Mouse (Mus musculus) gonadal fat pad, adult 2 months (tissue): ENCODE measurements around the gene Tex14. TPM values are rescaled to one million over a fixed set of nuclear protein-coding genes. Genes with fewer than 3 reads are reported as not detected.
"Not testable (repeated sequence)": the region's sequence is repeated elsewhere in the genome, so short reads cannot be mapped to it uniquely, and the experiment has no call there.

Source experiments
- DNase-seq: peaks from one replicate; pipeline ENCODE4 v3.0.0-alpha.2; 2012; ENCODE audit warnings: low read depth
- polyA plus RNA-seq: library from polyadenylated mRNA; depleted of rRNA; stranded (reverse); fragments of >200 nt; gene quantifications from 2 replicates; pipeline ENCODE4 v1.2.3, GENCODE M21; 2012

Tex14 gene
- polyA plus RNA-seq, 1 experiment, result 0.38 TPM

DNA sequence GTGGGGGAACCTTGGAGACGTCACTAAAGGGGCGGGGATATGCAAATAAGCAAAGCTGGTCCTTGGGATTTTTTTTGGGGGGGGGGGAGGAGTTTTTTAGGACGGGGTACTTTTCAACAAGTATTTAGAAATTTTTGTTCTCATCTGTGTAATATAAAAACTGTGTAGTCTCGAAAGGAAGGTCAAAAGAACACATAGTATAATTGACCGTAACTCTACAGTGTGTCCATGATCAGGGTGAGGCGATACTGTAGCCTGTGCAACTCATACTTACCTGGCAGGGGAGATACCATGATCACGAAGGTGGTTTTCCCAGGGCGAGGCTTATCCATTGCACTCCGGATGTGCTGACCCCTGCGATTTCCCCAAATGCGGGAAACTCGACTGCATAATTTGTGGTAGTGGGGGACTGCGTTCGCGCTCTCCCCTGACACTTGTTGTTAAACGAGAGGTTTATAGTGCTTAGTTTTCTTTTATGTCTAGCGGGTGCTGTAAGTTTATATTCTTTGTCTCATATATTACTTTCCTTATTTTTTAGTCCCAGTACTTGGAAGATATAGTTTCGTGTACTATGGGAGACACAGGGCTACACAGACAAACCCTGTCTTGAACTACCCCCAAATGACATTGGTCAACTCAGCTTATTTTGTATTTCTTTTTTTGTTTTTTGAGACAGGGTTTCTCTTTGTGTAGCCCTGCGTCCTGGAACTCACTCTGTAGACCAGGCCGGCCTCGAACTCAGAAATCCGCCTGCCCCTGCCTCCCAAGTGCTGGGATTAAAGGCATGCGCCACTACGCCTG, 21.8 kb downstream of the Tex14 start:
- DNase-seq, result not testable (repeated sequence)

DNA sequence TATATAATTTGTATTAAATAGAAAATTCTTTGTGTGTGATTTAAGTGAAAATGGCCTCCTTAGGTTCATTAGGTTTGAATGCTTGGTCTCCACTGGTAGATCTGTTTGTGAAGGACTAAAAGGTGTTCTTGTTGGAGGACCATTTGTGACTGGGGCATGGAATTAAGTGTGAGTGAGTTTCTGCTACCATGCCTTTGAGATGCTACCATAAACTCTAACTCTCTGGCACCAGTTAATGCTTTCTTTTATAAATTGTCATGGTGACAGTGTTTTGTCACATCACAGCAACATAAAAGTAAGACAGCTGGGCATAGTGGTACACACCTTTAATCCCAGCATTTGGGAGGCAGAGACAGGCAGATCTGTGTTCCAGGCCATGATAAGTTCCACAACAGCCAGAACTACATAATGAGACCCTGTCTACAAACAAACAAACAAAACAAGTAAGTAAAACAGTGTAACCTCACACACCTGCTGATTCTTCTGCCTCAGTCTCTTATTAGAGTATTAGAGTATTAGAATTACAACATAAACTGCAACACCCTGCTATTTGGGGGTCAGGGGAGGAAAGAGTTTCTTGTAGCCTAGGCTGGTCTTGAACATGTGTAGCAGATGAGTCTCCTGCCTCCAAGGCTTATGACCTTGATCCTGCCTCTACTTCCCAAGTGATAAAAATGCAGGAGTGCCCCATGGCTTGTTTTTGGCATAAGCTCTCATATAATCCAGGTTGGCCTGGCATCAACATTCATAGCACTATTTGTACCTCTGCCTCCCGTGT, 22.6 kb downstream of the Tex14 start:
- DNase-seq, result no peak

DNA sequence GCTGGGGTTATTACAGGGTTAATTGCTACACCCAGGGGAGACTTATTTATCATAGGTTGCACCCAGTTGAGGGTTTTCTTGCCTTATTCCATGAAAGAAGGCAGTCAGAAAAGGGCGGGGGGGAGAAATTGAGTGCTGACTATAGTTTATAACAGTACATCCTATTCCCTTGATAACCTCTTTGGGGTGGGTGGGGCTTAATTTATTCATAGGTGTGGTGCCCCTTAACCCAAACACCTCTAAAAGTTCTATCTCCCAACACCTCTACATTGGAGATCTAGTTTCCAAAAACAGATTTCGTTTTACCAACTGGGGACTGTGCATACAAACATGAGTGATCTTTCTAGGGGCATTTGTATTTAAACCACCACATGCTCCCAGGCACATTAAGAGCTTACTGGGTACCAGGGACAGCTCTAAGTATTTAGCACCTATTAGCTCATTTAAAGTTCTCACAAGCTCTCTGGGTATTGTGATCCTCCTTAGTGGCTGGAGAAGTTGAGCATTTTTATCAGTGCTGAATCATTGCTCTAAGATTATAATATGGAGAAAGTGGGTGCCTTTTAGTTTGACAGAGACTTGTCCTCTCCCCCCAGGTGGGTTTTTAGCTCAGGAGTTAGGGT, 23.3 kb downstream of the Tex14 start:
- no peak for DNase-seq

DNA sequence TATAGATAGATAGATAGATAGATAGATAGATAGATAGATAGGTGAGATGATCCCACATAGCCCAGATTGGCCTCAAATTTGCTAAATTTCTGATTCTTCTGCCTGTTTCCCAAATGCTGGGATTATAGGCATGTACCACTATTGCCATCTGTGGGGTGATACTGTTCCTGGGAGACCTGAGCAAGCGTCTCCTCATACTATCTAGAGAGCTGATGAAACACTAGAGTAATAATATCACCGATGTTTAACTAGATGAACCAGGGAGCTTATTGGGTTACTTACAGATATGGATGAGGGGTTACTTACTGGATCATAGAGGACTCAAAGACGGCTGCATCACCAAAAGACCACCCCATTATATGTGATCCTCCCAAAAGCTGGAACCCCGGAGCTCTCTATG, 24.5 kb downstream of the Tex14 start:
- DNase-seq, result no peak

DNA sequence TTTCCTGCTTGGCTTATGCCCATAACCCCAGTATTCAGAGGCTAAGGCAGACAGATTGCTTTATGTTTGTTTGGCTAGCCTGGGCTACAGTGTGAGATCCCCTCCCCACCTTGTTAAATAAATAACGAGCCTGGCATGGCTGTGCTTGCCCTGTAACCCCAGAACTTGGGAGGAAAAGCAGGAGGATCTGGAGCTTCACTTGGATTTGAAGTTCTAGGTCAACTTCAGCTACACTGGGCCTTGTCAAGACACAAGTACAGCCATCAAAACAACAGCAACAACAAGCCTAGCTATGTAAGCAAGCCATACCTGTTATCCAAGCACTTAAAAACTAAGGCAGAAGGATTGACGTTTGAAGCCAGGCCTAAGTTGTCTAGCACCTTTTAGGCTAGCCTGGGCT, 25.5 kb downstream of the Tex14 start:
- DNase-seq, result no peak

DNA sequence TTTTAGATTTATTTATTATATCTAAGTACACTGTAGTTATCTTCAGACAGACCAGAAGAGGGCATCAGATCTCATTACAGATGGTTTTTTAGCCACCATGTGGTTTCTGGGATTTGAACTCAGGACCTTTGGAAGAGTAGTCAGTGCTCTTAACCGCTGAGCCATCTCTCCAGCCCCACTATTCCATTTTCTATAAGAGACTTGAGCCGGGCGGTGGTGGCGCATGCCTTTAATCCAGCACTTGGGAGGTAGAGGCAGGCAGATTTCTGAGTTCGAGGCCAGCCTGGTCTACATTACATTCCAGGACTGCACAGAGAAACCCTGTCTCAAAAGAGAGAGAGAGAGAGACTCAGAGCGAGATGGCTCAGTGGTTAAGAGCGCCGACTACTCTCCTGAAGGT, 26.9 kb downstream of the Tex14 start:
- not testable (repeated sequence) for DNase-seq

DNA sequence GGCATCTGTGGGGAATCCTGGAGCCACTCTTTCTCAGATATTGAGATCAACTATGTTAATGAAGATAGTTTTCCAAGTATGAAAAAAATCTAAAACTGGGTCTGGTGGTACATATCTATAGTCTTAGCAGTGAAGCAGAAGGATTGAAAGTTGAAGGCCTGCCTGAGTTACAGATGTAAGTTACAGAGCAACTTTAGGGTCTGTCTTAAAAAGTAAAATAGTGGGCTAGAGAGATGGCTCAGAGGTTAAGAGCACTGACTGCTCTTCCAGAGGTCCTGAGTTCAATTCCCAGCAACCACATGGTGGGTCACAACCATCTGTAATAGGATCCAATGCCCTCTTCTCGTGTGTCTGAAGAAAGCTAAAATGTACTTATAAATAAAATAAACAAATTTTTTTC, 27.6 kb downstream of the Tex14 start:
- no peak for DNase-seq

DNA sequence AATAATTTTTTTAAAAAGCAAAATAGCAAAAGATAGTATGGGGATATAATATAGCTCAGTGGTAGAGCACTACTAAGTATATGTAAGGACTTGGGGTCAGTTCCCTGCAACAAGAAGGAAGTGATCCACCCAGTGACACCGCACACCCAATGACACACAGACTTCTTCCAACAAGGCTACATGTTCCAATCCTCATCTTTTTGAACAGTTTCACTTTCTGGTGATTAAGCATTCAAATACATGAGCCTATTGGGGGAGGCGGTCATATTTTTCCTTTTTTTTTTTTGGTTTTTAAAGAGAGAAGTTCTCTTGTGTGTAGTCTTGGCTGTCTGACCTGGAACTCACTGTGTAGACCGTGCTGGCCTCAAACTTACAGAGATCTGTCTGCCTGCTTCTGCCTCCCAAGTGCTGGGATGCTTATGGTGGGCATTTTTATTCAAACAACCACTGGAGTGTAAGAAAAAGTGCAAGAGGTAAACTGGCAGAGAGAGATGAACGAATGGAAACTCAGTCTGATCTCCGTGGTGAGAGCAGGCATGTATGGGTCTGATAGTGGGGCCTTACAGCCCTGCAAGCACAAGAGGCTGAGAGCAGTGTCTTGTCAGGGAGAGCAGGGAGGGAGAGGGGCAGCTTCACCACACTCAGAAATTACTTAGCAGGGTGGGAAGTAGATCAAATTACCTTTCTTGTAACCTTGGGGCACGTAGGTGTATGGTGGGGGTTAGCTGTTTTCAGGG, 28.2 kb downstream of the Tex14 start:
- no peak for DNase-seq

DNA sequence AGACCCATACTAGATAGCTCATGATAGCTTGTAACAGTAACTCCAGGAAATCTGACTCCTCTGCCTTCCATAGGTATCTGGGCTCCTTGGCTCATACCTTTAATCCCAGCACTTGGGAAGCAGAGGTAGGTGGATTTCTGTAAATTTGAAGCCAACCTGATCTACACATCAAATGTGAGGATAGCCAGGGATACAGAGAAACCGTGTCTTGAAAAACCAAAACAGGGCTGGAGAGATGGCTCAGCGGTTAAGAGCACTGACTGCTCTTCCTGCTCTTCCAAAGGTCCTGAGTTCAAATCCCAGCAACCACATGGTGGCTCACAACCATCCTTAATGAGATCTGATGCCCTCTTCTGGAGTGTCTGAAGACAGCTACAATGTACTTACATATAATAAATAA, 30.2 kb downstream of the Tex14 start:
- DNase-seq, result not testable (repeated sequence)

DNA sequence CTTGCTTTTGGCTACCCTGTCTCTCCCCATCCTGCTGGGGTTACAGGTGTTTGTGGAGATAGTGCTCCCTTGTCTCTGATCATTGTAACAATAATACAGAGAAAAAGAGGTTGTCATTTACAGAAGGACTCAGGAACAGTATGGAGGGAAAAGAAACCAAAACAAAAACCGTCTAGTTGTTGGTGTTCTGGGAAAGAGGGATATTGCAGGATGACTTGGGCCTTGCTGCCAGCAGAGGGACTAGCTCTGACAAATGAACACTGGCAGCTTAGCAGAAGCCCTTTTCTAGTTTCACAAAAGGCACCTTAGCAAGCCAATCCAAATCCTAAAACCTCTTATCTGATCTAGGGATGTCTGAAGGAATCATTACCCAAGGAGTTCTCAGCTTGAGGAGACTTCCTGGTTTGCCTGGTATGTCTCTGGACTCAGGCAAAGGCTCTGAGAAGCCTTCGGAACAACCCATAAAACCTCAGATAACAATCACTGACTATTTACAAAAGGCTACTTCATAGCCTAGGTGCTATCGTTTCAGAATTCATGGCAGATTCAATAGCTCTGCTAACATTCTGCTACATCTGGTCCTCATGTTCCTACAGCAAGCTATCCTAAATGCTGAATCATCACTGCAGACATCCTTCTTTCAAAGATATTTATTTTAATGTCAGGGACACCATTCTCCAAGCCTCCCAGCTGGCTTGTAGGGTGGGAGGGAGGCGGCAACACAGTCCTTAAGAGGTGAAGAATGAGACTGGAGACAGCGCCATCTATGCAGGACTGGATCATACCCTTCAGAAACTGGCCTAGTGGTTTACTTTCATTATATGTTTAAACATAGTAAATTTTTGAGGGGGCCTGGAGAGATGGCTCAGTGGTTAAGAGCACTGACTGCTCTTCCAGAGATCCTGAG, 31.7 kb downstream of the Tex14 start:
- DNase-seq, result no peak

DNA sequence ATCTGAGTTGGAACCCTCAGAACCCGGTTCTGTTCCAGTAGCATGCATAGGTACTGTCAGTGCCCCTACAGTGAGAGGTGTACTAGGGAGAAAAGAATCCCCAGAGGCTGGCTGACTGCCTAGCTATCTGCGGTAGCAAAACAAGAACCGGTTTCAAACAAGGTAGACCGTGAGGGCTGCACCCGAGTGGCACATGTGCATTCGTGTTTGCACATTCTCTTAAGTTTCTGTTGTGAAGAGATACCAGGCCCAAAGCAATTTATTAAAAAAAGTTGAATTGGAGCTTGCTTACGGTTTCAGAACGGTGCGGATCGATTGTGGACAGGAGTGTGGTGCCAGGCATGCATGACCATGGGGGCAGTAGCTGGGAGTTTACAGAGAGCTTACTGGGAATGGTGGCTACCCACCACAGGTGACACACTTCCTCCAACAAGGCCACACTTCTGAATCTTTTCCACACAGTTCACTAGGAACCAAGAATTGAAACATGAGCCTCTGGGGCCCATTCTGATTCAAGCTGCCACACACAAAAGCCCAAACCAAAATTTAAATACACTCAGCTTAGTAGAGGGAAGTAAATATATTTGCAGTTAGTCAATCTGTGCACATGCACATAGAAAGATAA, 35.0 kb downstream of the Tex14 start:
- no peak for DNase-seq

DNA sequence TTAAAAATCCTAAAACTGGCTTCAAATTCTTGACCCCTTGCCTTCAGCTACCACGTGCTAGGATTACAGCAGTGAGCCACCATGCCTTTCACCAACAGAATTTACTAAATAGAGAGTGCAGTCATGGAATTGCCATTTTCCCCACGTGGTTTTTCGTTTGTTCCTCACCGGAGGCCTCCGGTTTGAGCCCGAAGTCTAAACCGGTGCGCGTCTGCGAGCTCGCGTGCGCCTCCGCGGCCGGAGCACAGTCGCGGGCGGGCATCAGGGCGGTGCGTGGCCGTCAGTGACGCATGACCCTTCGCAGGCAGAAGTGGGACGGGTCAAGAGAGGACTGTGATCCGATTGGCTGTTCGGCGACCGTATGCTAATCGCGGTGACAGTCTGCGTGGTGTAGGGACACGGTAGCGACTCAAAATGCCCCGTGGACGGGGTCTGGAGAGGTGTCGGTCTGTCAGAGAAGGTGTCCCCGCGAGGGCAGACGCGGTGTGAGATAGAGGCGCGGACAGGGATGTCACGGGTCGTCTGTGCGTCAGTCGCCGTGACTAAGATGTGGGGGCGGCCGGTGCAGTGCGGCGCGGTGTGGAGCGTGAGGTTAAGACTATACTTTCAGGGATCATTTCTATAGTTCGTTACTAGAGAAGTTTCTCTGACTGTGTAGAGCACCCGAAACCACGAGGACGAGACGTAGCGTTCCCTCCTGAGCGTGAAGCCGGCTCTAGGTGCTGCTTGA, 37.9 kb downstream of the Tex14 start:
- not testable (repeated sequence) for DNase-seq

DNA sequence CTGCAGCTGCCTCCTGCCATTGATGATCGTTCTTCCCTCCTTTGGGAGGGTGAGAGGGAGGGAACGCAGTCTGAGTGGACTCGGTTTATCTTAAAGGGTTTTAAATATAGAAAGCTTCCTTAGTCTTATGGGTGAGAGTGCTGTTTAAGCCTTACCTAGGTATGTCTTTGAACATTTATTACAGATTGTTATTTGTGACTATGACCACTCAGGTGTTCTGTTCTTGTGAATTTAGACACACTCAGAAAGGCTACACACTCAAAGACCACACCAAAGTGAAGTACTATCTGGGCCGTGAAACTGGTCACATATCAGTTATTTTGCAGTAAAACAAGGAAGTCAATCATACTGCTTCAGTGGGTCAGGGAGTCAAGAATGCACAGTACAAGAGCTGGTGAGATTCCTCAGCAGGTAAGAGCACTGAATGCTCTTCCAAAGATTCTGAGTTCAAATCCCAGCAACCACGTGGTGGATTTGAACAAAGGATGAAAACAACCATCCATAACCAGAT, 38.6 kb downstream of the Tex14 start:
- DNase-seq, result no peak

DNA sequence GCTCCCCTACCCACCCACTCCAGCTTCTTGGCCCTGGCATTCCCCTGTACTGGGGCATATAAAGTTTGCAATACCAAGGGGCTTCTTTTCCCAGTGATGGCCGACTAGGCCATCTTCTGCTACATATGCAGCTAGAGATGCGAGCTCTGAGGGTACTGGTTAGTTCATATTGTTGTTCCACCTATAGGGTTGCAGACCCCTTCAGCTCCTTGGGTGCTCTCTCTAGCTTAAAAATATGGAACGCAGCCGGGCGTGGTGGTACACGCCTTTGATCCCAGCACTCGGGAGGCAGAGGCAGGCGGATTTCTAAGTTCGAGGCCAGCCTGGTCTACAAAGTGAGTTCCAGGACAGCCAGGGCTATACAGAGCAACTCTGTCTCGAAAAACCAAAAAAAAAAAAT, 39.2 kb downstream of the Tex14 start:
- not testable (repeated sequence) for DNase-seq

DNA sequence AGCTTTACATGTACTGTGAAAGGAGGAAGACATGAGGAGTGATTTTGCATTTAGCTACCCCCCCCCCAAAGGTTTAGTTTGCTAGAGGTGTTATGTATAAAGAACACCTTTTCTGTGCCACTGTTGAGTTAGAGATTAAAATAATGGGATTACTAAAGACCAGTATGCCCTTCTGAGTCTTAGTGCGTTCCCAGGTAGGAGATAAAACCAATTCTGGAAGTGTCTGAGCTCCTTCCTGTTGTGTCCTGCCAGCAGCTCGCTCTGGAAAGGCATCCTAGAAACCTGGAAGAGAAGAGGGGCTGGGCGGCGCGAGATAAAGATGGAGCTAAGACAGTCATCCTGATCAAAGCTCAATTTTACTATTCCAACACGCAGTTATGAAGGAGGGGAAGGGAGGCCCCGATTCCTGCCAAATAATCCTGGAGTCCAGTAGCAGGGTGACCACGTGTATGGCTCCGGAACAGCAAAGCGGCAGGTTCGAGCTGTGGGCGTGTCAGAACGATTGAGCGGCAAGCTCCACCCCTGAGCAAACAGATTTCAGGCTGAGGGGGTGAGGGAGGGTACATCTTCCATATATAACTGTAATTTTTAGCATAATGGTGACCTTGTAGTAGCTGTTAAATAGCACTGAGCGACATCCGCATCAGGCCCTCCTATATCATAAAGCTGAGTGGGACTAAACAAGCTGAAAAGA, 40.0 kb downstream of the Tex14 start:
- DNase-seq, result no peak

DNA sequence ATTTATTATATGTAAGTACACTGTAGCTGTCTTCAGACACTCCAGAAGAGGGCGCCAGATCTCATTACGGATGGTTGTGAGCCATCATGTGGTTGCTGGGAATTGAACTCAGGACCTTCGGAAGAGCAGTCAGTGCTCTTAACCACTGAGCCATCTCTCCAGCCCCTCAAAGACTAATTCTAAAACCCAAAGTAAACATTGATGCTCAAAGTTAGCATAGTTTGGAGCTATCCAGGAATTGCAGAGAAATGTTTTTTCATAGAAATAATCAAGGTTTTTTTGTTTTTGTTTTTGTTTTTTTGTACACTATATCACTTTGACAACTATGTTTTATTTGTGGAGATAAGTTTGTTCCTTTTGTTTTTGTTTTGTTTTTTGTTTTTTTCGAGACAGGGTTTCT, 40.7 kb downstream of the Tex14 start:
- not testable (repeated sequence) for DNase-seq

DNA sequence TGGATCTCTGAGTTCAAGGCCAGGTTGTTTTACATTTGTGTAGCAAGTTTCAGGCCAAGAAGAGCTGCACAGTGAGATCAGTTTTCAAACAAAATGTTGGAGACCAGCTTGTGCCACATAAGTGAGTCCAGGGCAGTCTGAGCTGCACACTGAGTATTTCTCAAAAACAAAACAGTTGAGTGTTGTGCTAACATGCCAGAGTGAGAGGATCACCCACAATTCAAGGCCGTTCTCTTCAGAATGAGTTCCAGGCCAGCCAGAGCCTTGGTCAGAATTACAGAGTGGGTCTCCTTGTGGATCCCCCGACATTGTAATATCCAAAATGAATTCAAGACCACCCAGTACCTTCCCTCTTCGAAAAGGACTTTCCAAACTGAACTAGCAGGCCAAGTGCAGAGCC, 41.3 kb downstream of the Tex14 start:
- no peak for DNase-seq

DNA sequence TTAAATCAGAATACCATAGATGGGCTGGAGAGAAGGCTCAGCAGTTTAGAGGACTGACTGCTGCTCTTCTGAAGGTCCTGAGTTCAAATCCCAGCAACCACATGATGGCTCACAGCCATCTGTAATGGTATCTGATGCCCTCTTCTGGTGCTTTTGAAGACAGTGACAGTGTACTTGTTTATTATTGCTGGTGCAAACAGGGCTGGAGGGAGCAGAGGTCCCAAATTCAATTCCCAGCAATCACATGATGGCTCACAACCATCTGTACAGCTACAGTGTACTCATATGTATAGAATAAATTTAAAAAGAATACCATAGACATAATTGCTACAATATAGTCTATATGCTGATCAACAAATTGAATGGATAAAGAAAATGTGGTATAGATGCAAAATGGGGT, 42.6 kb downstream of the Tex14 start:
- DNase-seq, result no peak

DNA sequence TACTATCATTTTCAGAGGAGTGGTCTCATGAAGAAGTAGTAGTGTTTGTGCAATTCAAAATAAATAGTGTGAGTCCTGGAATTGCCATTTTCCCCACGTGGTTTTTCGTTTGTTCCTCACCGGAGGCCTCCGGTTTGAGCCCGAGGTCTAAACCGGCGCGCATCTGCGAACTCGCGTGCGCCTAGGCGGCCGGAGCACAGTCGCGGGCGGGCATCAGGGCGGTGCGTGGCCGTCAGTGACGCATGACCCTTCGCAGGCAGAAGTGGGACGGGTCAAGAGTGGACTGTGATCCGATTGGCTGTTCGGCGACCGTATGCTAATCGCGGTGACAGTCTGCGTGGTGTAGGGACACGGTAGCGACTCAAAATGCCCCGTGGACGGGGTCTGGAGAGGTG, 43.2 kb downstream of the Tex14 start:
- DNase-seq, result not testable (repeated sequence)
